8 mouse cellular contexts compared by ENCODE assay signal in genomic region chr11:46268991-46269390, GRCm38 (mm10). TPM values are rescaled to one million over a fixed set of nuclear protein-coding genes. Genes with fewer than 3 reads are reported as not detected.
DNase-seq lines count a peak whose midpoint lies in the region; ATAC-seq and TF ChIP-seq lines count a peak whose summit lies in the region.

No protein-coding gene starts in this region.

- WGBS in forebrain, postnatal 0 days = 15% methylated on average over 7 of the region's 7 CpGs
- 25% methylated on average over 7 of the region's 7 CpGs for WGBS in kidney, postnatal 0 days
- WGBS in neural tube, embryonic 15.5 days = 25% methylated on average over 7 of the region's 7 CpGs

- H3K4me2 ChIP-seq in forebrain, postnatal 0 days (ENCODE audit: low read depth) = no peak overlapping the region
- no peak overlapping the region for H3K4me2 ChIP-seq in kidney, postnatal 0 days (ENCODE audit: low read length)
- no peak overlapping the region for H3K4me2 ChIP-seq in neural tube, embryonic 15.5 days

- H3K4me3 ChIP-seq in ES-Bruce4 (ENCODE audit: low read depth, low read length) = no peak overlapping the region
- H3K4me3 ChIP-seq in forebrain, postnatal 0 days (ENCODE audit: low read depth, low read length) = no peak overlapping the region
- H3K4me3 ChIP-seq in kidney, postnatal 0 days (replicated peaks; ENCODE audit: low read depth, low read length) = no peak overlapping the region
- no peak overlapping the region for H3K4me3 ChIP-seq in neural tube, embryonic 15.5 days (replicated peaks)

- H3K27ac ChIP-seq in ES-Bruce4 (ENCODE audit: insufficient read depth, low read length) = no peak overlapping the region
- no peak overlapping the region for H3K27ac ChIP-seq in forebrain, postnatal 0 days (ENCODE audit: low read depth, low read length)
- no peak overlapping the region for H3K27ac ChIP-seq in kidney, postnatal 0 days
- H3K27ac ChIP-seq in neural tube, embryonic 15.5 days (replicated peaks) = no peak overlapping the region

- DNase-seq in B cell, adult 2 months = peak; percentile 81 to 82
- peak; percentile 77 for DNase-seq in cerebellum, adult 9-10 months
- DNase-seq in forebrain, postnatal 0 days = peak; percentile 77
- peak; percentile 71 for DNase-seq in kidney, postnatal 0 days (ENCODE audit: low spot score)
- peak; percentile 23 to 27 for DNase-seq in lung, adult 18-20 months
- DNase-seq in thymus, postnatal 25 days = peak; percentile 68

- no peaks in the 10 kb centered on the region for H3K9me3 ChIP-seq in ES-Bruce4 (replicated peaks; ENCODE audit: control insufficient read depth, insufficient read depth, low read length, poor library complexity, severe bottlenecking)
- H3K9me3 ChIP-seq in forebrain, postnatal 0 days (ENCODE audit: low read length) = no peaks in the 10 kb centered on the region
- H3K9me3 ChIP-seq in kidney, postnatal 0 days (replicated peaks; ENCODE audit: low read length) = no peaks in the 10 kb centered on the region
- no peaks in the 10 kb centered on the region for H3K9me3 ChIP-seq in neural tube, embryonic 15.5 days (replicated peaks)

- TF ChIP-seq CTCF in ES-Bruce4 (IDR thresholded peaks at IDR 0.05; ENCODE audit: low read depth, low read length) = peak; percentile 84
- TF ChIP-seq CTCF in forebrain, postnatal 0 days (IDR thresholded peaks at IDR 0.05; ENCODE audit: low read depth) = peak; percentile 86
- peak; percentile 91 for TF ChIP-seq CTCF in kidney, postnatal 0 days (IDR thresholded peaks at IDR 0.05; ENCODE audit: low read depth)

- H3K27me3 ChIP-seq in ES-Bruce4 (ENCODE audit: control insufficient read depth, insufficient read depth, low read length, poor library complexity, severe bottlenecking) = no peaks in the 10 kb centered on the region
- H3K27me3 ChIP-seq in forebrain, postnatal 0 days (ENCODE audit: insufficient read depth, low read length) = no peaks in the 10 kb centered on the region
- H3K27me3 ChIP-seq in kidney, postnatal 0 days (ENCODE audit: insufficient read depth, low read length) = no peaks in the 10 kb centered on the region
- H3K27me3 ChIP-seq in neural tube, embryonic 15.5 days (replicated peaks) = no peaks in the 10 kb centered on the region

- H3K9ac ChIP-seq in ES-Bruce4 (ENCODE audit: low read depth, poor library complexity, severe bottlenecking) = no peak overlapping the region
- no peak overlapping the region for H3K9ac ChIP-seq in forebrain, postnatal 0 days
- no peak overlapping the region for H3K9ac ChIP-seq in kidney, postnatal 0 days (ENCODE audit: low read depth, low read length)
- no peak overlapping the region for H3K9ac ChIP-seq in neural tube, embryonic 15.5 days (replicated peaks)

- TF ChIP-seq EP300 in ES-Bruce4 (IDR thresholded peaks at IDR 0.05; ENCODE audit: insufficient read depth, low read depth, low read length) = no peak

- no peaks in the 10 kb centered on the region for H3K4me1 ChIP-seq in ES-Bruce4 (ENCODE audit: control insufficient read depth, insufficient read depth, low read length)
- no peaks in the 10 kb centered on the region for H3K4me1 ChIP-seq in forebrain, postnatal 0 days (ENCODE audit: insufficient read depth)
- H3K4me1 ChIP-seq in kidney, postnatal 0 days (replicated peaks; ENCODE audit: insufficient read depth, low read length) = no peaks in the 10 kb centered on the region
- no peaks in the 10 kb centered on the region for H3K4me1 ChIP-seq in neural tube, embryonic 15.5 days

- peak; percentile 74 for ATAC-seq in forebrain, postnatal 0 days
- ATAC-seq in kidney, postnatal 0 days (replicated peaks; ENCODE audit: low FRiP score, low read depth) = peak; percentile 44; the same call in 1 of the 2 replicates
- peak; percentile 61; the same call in 1 of the 2 replicates for ATAC-seq in neural tube, embryonic 15.5 days (ENCODE audit: low FRiP score)

- H3K36me3 ChIP-seq in ES-Bruce4 (ENCODE audit: control insufficient read depth, insufficient read depth, low read length, poor library complexity, severe bottlenecking) = no peaks in the 10 kb centered on the region
- H3K36me3 ChIP-seq in forebrain, postnatal 0 days (ENCODE audit: insufficient read depth) = peaks cover 80% of the 10 kb centered on the region
- H3K36me3 ChIP-seq in kidney, postnatal 0 days (ENCODE audit: insufficient read depth, low read length) = no peaks in the 10 kb centered on the region
- peaks cover 79% of the 10 kb centered on the region for H3K36me3 ChIP-seq in neural tube, embryonic 15.5 days

- TF ChIP-seq POLR2A in ES-Bruce4 (IDR thresholded peaks at IDR 0.05; ENCODE audit: insufficient read depth, low read length) = no peak

RNA-seq across cellular contexts. Expression of gene Fndc9, which starts 33.7 kb away (rescaled TPM):
- not detected in 2 replicates for polyA plus RNA-seq in ES-Bruce4 (2011; ENCODE audit: insufficient read depth, insufficient read length, low read depth, missing spikeins)
- total RNA-seq in forebrain, postnatal 0 days (2014; rRNA removed) = 11.1 and 12.2 TPM in 2 replicates
- polyA plus RNA-seq in forebrain, postnatal 0 days (2015; fragmentation: Nextera tagmentation; extraction: Ambion mirVana) = 9.9 and 15.9 TPM in 2 replicates
- polyA plus RNA-seq in kidney, postnatal 0 days (2015; fragmentation: Nextera tagmentation; extraction: Ambion mirVana) = 0.11 TPM in 2 replicates
- polyA plus RNA-seq in neural tube, embryonic 15.5 days (2015; fragmentation: Nextera tagmentation; extraction: Ambion mirVana) = 1.5 and 2.3 TPM in 2 replicates

RNA-seq across cellular contexts. Expression of gene Cyfip2, which starts 43.7 kb away (rescaled TPM):
- polyA plus RNA-seq in ES-Bruce4 (2011; ENCODE audit: insufficient read depth, insufficient read length, low read depth, missing spikeins) = 31.2 and 33.1 TPM in 2 replicates
- 92.5 and 114 TPM in 2 replicates for total RNA-seq in forebrain, postnatal 0 days (2014; rRNA removed)
- 54.9 and 75.8 TPM in 2 replicates for polyA plus RNA-seq in forebrain, postnatal 0 days (2015; fragmentation: Nextera tagmentation; extraction: Ambion mirVana)
- 17.4 and 19.2 TPM in 2 replicates for polyA plus RNA-seq in kidney, postnatal 0 days (2015; fragmentation: Nextera tagmentation; extraction: Ambion mirVana)
- polyA plus RNA-seq in neural tube, embryonic 15.5 days (2015; fragmentation: Nextera tagmentation; extraction: Ambion mirVana) = 88.0 and 91.1 TPM in 2 replicates

Comparison
In these comparisons a context has a peak if more than half of its experiments do, and no peak if none do; other contexts are left out.
1. DNase-seq: peak in every context shown above with its lines; median percentile 82 in B cell, adult 2 months; 77 in cerebellum, adult 9-10 months; 77 in forebrain, postnatal 0 days; 71 in kidney, postnatal 0 days; 68 in thymus, postnatal 25 days; 25 in lung, adult 18-20 months.